ENCODE assay signal across 28 mouse cellular contexts in the genomic region with DNA sequence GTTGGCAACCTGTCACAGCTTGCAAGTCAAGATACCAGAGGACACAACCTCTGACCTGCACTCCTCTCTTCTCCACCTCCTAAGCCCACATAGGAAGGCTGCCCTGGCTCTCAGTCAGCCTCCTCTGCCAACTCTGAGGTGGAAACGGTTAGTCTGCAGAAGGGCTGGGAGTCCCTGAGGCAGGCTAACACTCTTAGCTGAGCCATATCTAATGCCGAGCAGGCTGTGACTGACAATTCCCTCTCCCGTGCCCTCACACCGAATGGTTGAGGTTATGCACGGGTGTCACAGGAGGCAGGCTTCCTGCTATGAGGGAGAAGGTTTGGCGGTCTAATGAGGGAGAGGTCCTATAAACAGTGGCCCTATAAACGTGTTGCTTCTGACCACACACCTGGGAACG.
A peak's percentile ranks its signal among the peaks of the same experiment; 100 is the strongest.
DNase-seq lines count a peak whose midpoint lies in the region; ATAC-seq and TF ChIP-seq lines count a peak whose summit lies in the region.
"Had no signal": no experiment of that assay in that cellular context is flagged by ENCODE, and none has a peak within 500 bp of the region (broad histone marks: within the 10 kb centered on the region; RNA-seq: fewer than 3 reads in every experiment).

No protein-coding gene starts in this region.

- ATAC-seq in forebrain, embryonic 11.5 days (replicated peaks; ENCODE audit: low FRiP score) = no peak
- no peak for ATAC-seq in forebrain, embryonic 15.5 days (replicated peaks)
- no peak for ATAC-seq in hindbrain, postnatal 0 days
- ATAC-seq in hindbrain, embryonic 12.5 days (ENCODE audit: low FRiP score) = no peak
- ATAC-seq in embryonic facial prominence, embryonic 14.5 days (ENCODE audit: low read depth) = 0 out of 2 replicates have a peak, but pooled peaks have one; percentile 19
- peak; percentile 41; the same call in 1 of the 2 replicates for ATAC-seq in megakaryocyte-erythroid progenitor cell, adult 5-6 weeks (replicated peaks; ENCODE audit: low FRiP score, low TSS enrichment, poor library complexity, severe bottlenecking)
- ATAC-seq: activated CD4-positive, CD25-positive, alpha-beta regulatory T cell, adult 4 months; CD4-positive, CD25-positive, alpha-beta regulatory T cell, adult 4 months; forebrain, embryonic 13.5 days; forebrain, embryonic 16.5 days; Patski had no signal

- no peak overlapping the region for H3K4me3 ChIP-seq in forebrain, embryonic 11.5 days (ENCODE audit: low read depth, low read length)
- no peak overlapping the region for H3K4me3 ChIP-seq in forebrain, embryonic 15.5 days
- no peak overlapping the region for H3K4me3 ChIP-seq in hindbrain, postnatal 0 days (ENCODE audit: low read length)
- no peak overlapping the region for H3K4me3 ChIP-seq in hindbrain, embryonic 12.5 days
- no peak overlapping the region for H3K4me3 ChIP-seq in embryonic facial prominence, embryonic 14.5 days (ENCODE audit: low read depth, low read length)
- H3K4me3 ChIP-seq: embryonic facial prominence, embryonic 13.5 days; erythroblast, embryonic 14.5 days; forebrain, embryonic 10.5 days; forebrain, embryonic 13.5 days had no signal

- no peaks in the 10 kb centered on the region for H3K36me3 ChIP-seq in forebrain, embryonic 11.5 days (ENCODE audit: control insufficient read depth, insufficient read depth, low read length)
- no peaks in the 10 kb centered on the region for H3K36me3 ChIP-seq in forebrain, embryonic 15.5 days
- no peaks in the 10 kb centered on the region for H3K36me3 ChIP-seq in hindbrain, postnatal 0 days (ENCODE audit: insufficient read depth, low read length)
- H3K36me3 ChIP-seq in hindbrain, embryonic 12.5 days = no peaks in the 10 kb centered on the region
- H3K36me3 ChIP-seq in embryonic facial prominence, embryonic 14.5 days (ENCODE audit: control insufficient read depth, insufficient read depth, low read length) = no peaks in the 10 kb centered on the region
- H3K36me3 ChIP-seq: embryonic facial prominence, embryonic 13.5 days; forebrain, embryonic 10.5 days had no signal

- no peaks in the 10 kb centered on the region for H3K4me1 ChIP-seq in forebrain, embryonic 11.5 days (replicated peaks; ENCODE audit: control insufficient read depth, insufficient read depth, low read length)
- H3K4me1 ChIP-seq in forebrain, embryonic 15.5 days = no peaks in the 10 kb centered on the region
- no peaks in the 10 kb centered on the region for H3K4me1 ChIP-seq in hindbrain, postnatal 0 days (ENCODE audit: insufficient read depth, low read length)
- H3K4me1 ChIP-seq in hindbrain, embryonic 12.5 days = no peaks in the 10 kb centered on the region
- H3K4me1 ChIP-seq in embryonic facial prominence, embryonic 14.5 days (ENCODE audit: control insufficient read depth, insufficient read depth, low read length) = 0 out of 2 replicates have a peak, but pooled peaks cover 7% of the 10 kb centered on the region
- H3K4me1 ChIP-seq: forebrain, embryonic 13.5 days had no signal

- H3K4me2 ChIP-seq in forebrain, embryonic 11.5 days (ENCODE audit: low read depth, low read length, severe bottlenecking) = no peak overlapping the region
- H3K4me2 ChIP-seq in forebrain, embryonic 15.5 days (replicated peaks) = no peak overlapping the region
- H3K4me2 ChIP-seq in hindbrain, postnatal 0 days (ENCODE audit: low read depth, low read length) = no peak overlapping the region
- H3K4me2 ChIP-seq in hindbrain, embryonic 12.5 days (replicated peaks) = no peak overlapping the region
- H3K4me2 ChIP-seq in embryonic facial prominence, embryonic 14.5 days (ENCODE audit: low read depth, low read length) = no peak overlapping the region
- H3K4me2 ChIP-seq: embryonic facial prominence, embryonic 13.5 days; forebrain, embryonic 13.5 days had no signal

- no peak overlapping the region for H3K27ac ChIP-seq in forebrain, embryonic 11.5 days (ENCODE audit: low read depth, low read length)
- no peak overlapping the region for H3K27ac ChIP-seq in forebrain, embryonic 15.5 days (replicated peaks)
- H3K27ac ChIP-seq in hindbrain, postnatal 0 days = no peak overlapping the region
- no peak overlapping the region for H3K27ac ChIP-seq in hindbrain, embryonic 12.5 days
- no peak overlapping the region for H3K27ac ChIP-seq in embryonic facial prominence, embryonic 14.5 days (replicated peaks; ENCODE audit: low read depth, low read length)
- H3K27ac ChIP-seq: embryonic facial prominence, embryonic 13.5 days; forebrain, embryonic 10.5 days; forebrain, embryonic 13.5 days had no signal

- 86% methylated on average over 8 of the region's 8 CpGs for WGBS in forebrain, embryonic 11.5 days
- 86% methylated on average over 8 of the region's 8 CpGs for WGBS in forebrain, embryonic 15.5 days
- WGBS in hindbrain, postnatal 0 days = 65% methylated on average over 8 of the region's 8 CpGs
- WGBS in hindbrain, embryonic 12.5 days = 81% methylated on average over 8 of the region's 8 CpGs
- WGBS in embryonic facial prominence, embryonic 14.5 days = 52% methylated on average over 8 of the region's 8 CpGs

- no peaks in the 10 kb centered on the region for H3K27me3 ChIP-seq in forebrain, embryonic 11.5 days (ENCODE audit: control insufficient read depth, insufficient read depth, low read length)
- no peaks in the 10 kb centered on the region for H3K27me3 ChIP-seq in forebrain, embryonic 15.5 days
- no peaks in the 10 kb centered on the region for H3K27me3 ChIP-seq in hindbrain, postnatal 0 days (ENCODE audit: insufficient read depth, low read length)
- no peaks in the 10 kb centered on the region for H3K27me3 ChIP-seq in hindbrain, embryonic 12.5 days
- H3K27me3 ChIP-seq in embryonic facial prominence, embryonic 14.5 days (replicated peaks; ENCODE audit: control insufficient read depth, insufficient read depth, low read length) = no peaks in the 10 kb centered on the region
- H3K27me3 ChIP-seq: CH12.LX; embryonic facial prominence, embryonic 13.5 days; Patski had no signal

- peak; percentile 19 for DNase-seq in forebrain, embryonic 11.5 days (ENCODE audit: low spot score)
- DNase-seq in hindbrain, postnatal 0 days (ENCODE audit: low spot score) = peak; percentile 15
- DNase-seq in embryonic facial prominence, embryonic 14.5 days (ENCODE audit: low spot score) = peak; percentile 64
- DNase-seq in heart, postnatal 25 days (ENCODE audit: low spot score) = no peak
- no peak for DNase-seq in thymus, postnatal 4 days
- DNase-seq: adrenal gland, adult 8-10 months; adrenal gland, postnatal 14 days; B cell, adult 2 months; cerebellum, adult 11 months; cerebellum, adult 18-20 months; cerebellum, adult 8-10 months; cerebellum, adult 9-11 months; cerebellum, postnatal 14 days; cerebellum, postnatal 36 days; embryo, embryonic 11 days had no signal

- intact Hi-C loops in heart, postnatal 25 days (cut with DNase I) = loop anchor here (5.0 kb wide), 2 partner anchors 78 to 98 kb away; no protein-coding TSS in a partner anchor

- no peak for TF ChIP-seq CTCF in hindbrain, postnatal 0 days (IDR thresholded peaks at IDR 0.05; ENCODE audit: low read depth)

- H3K9me3 ChIP-seq in forebrain, embryonic 11.5 days (ENCODE audit: control insufficient read depth, low read length) = no peaks in the 10 kb centered on the region
- no peaks in the 10 kb centered on the region for H3K9me3 ChIP-seq in forebrain, embryonic 15.5 days
- no peaks in the 10 kb centered on the region for H3K9me3 ChIP-seq in hindbrain, postnatal 0 days (ENCODE audit: low read length)
- no peaks in the 10 kb centered on the region for H3K9me3 ChIP-seq in hindbrain, embryonic 12.5 days (replicated peaks)
- H3K9me3 ChIP-seq in embryonic facial prominence, embryonic 14.5 days (ENCODE audit: control insufficient read depth, low read length) = no peaks in the 10 kb centered on the region
- H3K9me3 ChIP-seq: embryonic facial prominence, embryonic 13.5 days; forebrain, embryonic 10.5 days; forebrain, embryonic 13.5 days; G1E had no signal

- H3K9ac ChIP-seq in forebrain, embryonic 11.5 days (ENCODE audit: low read length) = no peak overlapping the region
- no peak overlapping the region for H3K9ac ChIP-seq in forebrain, embryonic 15.5 days (replicated peaks)
- no peak overlapping the region for H3K9ac ChIP-seq in hindbrain, postnatal 0 days (replicated peaks; ENCODE audit: low read length)
- no peak overlapping the region for H3K9ac ChIP-seq in hindbrain, embryonic 12.5 days
- H3K9ac ChIP-seq in embryonic facial prominence, embryonic 14.5 days (ENCODE audit: low read depth, low read length) = no peak overlapping the region
- H3K9ac ChIP-seq: embryonic facial prominence, embryonic 13.5 days; forebrain, embryonic 13.5 days had no signal

Comparison
In these comparisons a context has a peak if more than half of its experiments do, and no peak if none do; other contexts are left out.
1. ATAC-seq: peak in embryonic facial prominence, embryonic 14.5 days (single experiment) and megakaryocyte-erythroid progenitor cell, adult 5-6 weeks (single experiment); none in forebrain, embryonic 11.5 days (single experiment), forebrain, embryonic 15.5 days (single experiment), hindbrain, postnatal 0 days (single experiment) and hindbrain, embryonic 12.5 days (single experiment).
2. DNase-seq: peak in forebrain, embryonic 11.5 days (single experiment), hindbrain, postnatal 0 days (single experiment) and embryonic facial prominence, embryonic 14.5 days (single experiment); none in heart, postnatal 25 days (single experiment) and thymus, postnatal 4 days (single experiment).